Mouse (Mus musculus): Measurements from ENCODE around the gene Zfp866.

The Zfp866 gene

DNA sequence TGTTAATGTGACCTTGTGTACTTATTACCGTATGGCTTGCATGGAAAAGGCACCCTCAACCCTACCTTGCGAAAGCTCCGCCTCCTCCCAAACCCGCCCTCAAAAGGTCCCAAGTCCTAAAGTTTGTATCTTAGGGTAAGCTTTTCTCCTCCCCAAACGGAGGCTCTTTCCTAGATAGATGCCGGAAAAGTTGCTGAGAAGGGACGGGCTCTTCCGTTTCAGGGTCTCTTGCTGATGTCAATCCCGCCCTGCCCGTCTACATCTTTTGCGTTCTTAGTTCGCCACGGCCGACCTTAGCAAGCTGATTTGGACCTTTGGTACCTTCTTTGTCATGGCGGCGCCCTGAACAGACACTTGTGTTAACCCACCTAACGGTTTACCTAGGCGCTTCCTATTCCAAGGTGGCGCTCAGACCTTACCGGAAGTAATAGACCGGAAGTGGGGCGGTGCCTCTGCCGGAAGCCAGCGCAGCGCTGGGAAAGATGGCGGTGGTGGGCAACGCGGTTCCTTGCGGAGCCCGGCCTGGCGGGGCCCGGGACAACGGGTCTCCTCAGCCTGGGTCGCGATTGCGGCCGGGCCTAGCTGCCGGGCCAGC lies at the start of gene Zfp866, which contains the start of gene Atp13a1:
Gene Zfp866, minus strand, starts transcription at position 406 of the 595 bp plus-strand sequence.
Gene Atp13a1, plus strand, starts transcription at position 391 of the 595 bp plus-strand sequence.
- peak; percentile 92 for DNase-seq (ENCODE audit: low spot score)

DNA sequence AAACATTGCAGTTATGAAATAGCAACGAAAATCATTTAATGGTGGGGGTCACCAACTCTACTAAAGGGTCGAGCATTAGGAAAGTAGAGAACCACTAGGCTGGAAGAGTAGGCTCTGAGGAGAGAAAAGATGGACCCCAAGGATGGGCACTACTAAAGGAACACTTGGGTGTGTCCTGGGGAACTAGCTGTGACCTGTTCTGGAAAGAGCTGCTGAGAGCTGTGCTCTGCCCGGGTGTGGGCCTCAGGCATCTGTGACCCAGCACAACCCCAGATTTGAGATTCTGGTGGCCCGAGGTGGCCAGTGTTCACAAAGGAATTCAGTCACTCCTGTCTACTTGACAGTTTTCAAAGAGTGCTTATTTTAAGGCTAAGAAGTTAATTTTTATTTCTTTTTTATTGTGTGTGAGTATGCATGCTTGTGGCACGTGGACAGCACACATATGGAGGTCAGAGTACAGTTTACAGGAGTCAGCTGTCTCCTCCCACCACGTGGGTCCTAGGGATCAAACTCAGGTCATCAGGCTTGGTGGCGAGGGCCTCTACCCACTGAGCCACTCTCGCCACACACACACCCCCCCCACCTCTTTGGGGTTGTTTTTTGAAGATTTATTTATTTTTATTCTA lies 46.2 kb upstream of the Zfp866 start:
- no peak for DNase-seq (ENCODE audit: low spot score)

DNA sequence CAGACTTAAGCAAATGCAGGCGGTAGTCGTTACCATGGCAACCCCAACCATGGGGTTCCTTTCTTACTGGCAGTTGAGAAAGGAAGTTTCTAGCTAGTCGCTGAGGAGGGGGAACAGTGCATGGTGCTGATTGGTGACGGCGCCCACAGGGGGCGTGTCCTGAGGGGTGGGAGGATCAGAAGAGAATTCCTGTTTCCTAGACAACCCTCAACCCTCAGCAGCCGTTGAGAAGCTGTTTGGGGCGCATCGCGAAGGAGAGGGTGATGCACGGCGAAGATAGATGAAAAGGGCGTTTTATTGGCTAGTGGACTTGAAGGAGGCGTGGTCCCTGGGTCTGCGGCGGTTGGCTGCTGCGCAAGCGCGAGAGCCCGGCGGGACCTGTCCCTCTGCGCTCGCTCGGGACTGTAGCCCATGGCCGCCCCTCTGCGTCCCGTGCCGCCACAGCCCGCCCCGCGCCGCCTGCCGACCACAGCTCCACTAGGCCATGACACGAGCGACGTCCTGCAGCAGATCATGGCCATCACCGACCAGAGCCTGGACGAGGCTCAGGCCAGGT lies 41.4 kb upstream of the Zfp866 start, which contains the start of gene Pbx4:
Gene Pbx4, plus strand, starts transcription at position 194 of the 556 bp plus-strand sequence.
- DNase-seq (ENCODE audit: low spot score): peak; percentile 96

DNA sequence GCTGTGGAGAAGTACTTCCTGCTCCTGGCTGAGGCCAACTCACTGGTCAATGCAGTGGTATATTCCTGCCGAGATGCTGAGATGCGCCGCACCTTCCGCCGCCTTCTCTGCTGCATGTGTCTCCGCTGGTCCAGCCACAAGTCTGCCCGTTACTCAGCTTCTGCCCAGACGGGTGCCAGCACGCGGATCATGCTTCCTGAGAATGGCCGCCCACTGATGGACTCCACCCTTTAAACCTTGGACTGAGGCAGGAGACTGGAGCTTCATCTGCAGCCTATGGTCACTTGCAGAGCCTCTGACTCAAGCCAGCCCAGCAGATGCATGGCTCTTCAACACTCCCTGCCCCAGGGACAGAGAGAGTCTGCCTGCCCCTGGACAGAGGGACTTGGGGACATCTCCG lies 35.4 kb upstream of the Zfp866 start:
- no peak for DNase-seq (ENCODE audit: low spot score)

DNA sequence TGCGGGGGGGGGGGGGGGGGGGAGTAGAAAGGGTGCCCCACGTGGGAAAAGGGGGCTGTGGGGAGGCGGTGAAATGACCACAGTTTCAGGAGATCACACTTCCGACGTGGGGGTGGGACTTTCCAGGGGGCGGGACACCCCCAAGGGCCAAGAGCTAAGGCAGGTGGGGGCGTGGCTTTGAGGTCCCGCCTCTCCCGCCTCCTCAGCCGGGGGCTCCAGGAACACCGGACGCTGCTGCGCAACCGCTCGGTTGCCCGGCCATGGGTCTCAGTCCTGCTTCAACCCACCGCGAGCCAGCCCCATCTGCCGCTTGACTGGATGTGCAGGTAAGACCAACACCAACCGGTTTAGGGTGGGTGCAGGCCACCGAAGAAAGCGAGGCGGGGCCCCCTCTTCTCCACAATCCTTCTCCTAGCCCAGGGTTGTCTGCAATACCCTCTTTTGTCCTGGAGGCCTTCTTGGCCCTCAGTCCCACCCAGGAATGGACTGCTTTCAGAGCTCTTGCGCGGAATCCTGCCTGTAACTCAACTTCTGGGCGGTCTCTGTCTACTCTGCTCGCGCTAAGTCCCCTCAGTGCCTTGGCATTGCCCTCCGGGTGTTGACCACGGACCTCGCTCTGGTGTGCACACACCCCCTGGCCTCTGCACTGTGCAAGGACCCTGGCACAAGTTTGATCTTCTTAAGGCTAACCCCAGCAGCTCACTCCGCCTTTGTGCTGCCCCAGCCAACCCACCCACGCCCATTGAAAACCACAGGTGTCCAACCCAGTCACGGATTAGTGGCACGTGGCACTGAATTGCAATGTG lies 31.6 kb upstream of the Zfp866 start, which contains the start of gene Lpar2:
Gene Lpar2, plus strand, starts transcription at position 44 of the 806 bp plus-strand sequence.
- DNase-seq (ENCODE audit: low spot score): peak; percentile 47

DNA sequence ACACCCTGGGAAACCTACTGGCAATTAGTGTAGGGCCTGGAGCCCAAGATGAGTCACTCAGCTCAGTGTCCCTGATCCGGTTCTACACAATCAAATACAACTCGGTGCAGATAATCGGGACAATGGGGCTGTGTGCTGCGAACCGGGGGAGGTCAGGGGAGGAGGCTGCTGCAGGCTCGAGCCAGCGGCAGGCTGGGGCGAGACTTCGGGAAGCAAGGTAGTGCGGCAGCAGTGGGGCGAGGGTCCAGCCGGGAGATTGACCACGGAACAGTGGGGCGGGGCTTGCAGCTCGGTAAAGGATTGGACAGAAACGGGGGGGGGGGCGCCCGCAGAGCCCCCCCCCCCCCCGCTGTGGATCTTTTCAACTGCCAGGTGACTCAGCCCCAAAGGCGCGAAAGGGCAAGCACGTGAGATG lies 31.0 kb upstream of the Zfp866 start:
- DNase-seq (ENCODE audit: low spot score): no peak

DNA sequence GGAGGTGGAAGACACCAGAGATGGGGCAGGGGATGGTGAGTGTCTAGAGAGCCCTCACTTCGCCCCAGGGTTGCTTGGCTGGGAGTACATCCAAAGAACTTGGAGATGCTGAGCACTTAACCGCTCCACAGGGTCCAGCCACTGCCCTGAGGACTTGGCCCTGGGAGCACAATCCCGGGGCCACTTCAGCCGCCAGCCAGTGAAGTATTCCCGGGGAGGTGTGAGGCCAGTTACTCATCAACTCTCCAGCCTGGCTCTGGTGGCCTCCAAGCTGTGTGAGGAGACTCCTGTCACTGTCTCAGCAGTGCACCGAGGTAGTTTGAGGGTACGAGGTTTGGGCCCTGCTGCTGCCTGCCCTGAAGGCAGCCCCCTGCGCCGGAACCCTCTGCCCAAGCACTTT lies 29.5 kb upstream of the Zfp866 start:
- DNase-seq (ENCODE audit: low spot score): no peak

DNA sequence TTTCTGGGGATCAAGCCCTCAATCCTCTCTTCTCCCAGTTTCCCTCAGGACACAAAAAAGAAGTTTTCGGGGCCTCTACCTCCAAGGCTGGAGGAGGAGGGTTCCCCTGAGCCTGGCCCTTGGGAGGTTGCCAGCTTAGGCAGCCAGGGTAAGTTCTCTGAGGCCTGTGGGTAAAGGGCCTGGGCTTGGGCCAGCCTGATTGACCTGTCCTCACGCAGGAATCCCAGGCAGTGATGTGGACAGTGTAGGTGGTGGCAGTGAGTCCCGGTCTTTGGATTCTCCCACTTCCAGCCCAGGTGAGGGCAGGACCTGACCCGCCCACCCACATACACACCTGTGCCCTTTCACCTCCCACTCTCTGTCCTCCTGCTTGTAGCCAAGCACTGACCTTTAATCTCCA lies 24.4 kb upstream of the Zfp866 start:
- DNase-seq (ENCODE audit: low spot score): no peak

DNA sequence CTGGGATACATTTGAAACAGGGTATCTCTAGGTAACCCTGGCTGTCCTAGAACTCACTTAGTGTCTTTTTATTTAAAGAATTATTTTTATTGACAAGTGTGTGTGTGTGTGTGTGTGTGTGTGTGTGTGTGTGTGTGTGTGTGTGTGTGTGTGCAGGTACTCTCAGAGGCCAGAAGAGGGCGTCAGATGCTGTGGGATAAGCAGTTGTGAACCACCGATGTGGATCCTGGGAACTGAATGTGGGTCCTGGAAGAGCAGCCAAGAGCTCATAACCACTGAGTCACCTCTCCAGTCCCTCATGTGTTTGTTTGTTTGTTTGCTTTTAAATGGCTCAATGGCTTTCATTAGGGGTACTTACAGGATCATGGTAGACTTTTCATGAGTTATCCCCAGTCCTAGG lies 23.9 kb upstream of the Zfp866 start:
- no peak for DNase-seq (ENCODE audit: low spot score)

DNA sequence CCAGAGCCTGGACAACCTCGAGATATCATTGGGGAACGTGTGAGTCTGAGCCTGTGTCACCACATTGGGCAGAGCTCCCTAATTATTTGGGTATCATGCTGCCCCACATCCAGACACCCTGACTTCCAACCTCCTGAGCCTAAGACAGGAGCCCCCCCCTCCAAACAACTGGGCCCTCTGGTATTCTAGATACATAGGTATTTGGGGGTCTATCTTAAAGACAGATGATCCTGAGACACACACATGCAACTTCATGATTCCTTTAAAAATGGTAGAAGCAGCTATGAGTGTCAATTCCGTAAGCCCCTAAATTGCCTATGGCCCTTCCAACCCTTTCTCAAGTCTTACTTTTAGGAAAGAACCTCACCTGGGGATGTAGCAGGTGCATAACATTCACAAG lies 18.8 kb upstream of the Zfp866 start:
- DNase-seq (ENCODE audit: low spot score): no peak

DNA sequence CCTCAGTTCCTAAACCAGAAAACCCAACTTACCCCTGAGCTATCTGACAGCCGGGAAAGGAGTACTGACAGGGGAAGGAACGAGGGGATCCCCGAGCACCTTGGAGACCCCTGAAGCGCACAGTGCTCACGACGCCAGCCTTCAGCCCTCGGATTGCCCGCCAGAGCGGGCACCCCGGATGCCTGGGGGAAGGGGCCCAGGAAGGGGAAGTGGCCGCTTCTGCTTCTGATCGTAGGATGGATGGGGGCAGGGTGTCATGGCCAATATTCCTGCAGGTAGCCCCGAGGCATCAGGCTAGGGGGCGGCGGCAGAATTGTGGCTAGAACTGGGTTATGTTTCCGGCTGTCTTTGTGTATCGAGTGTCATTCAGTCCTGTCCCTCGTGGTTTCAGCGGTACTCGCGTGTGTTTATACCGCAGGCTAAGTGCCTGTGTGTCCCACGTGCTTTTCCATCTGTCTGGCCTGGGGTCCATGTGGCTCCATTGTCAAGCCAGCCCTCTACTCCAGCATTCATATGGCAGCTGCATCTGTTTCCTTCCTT lies 18.0 kb upstream of the Zfp866 start:
- peak; percentile 64 for DNase-seq (ENCODE audit: low spot score)

DNA sequence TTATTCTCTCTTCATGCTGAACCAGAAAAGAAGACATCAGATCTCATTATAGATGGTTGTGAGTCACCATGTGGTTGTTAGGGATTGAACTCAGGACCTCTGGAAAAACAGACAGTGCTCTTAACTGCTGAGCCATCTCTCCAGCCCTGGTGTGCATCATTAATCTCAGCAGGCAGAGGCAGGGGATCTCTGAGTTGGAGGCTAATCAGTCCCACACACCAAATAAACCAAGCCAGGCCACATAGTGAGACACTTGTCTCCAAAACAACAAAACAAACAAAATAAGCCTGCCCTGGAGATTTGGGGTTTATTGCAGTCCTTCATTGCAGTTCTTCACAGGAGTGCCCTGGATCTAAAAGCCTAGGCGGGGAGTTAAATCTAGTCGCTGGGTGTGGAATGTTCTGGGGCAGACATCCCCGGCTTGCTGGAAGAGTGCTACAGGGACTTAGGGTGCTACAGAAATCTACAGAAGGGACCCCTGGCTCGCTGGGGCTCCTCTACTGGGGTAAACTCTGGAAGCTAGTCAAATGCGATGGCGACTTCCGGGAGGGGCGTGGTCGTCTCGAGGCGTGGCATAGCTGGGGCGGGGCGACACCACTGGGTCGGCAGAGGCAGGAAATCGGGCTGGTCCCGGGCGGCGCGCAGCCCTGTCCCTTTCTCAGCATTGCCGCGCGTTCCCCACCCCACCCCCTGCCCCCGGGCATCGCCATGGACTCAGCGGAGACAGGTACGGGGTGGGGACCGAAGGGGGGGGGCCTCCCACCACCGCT lies 17.3 kb upstream of the Zfp866 start, which contains the start of gene Gmip:
Gene Gmip, plus strand, starts transcription at position 586 of the 770 bp plus-strand sequence.
- peak; percentile 91 for DNase-seq (ENCODE audit: low spot score)

DNA sequence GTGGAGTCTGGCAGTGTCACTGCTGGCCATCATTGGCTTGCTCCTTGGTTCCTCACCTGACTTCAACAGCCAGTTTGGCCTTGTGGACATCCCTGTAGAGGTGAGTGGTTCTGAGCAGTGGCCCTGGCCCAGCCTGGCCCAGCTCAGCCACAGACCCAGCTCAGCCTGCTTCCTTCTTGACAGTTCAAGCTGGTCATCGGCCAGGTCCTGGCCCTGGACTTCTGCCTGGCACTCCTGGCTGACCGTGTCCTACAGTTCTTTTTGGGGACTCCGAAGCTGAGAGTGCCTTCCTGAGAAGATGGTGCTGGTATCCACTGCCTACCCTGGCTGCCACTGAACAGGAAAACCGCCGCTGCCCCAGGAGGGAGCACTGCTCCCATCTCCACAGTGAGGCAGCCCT lies 16.3 kb upstream of the Zfp866 start:
- no peak for DNase-seq (ENCODE audit: low spot score)

DNA sequence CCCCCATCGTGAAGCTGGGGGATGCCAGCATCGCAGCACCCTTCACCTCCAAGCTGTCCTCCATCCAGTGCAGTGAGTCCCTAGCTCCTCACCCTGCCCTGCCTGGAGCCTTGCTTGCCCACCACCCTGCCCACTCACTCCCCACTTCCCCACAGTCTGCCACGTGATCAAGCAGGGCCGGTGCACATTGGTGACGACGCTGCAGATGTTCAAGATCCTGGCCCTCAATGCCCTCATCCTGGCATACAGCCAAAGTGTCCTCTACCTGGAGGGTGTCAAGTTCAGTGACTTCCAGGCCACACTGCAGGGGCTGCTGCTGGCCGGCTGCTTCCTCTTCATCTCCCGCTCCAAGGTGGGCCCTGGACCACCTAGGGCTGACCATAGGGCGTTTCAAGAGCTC lies 14.5 kb upstream of the Zfp866 start:
- no peak for DNase-seq (ENCODE audit: low spot score)

DNA sequence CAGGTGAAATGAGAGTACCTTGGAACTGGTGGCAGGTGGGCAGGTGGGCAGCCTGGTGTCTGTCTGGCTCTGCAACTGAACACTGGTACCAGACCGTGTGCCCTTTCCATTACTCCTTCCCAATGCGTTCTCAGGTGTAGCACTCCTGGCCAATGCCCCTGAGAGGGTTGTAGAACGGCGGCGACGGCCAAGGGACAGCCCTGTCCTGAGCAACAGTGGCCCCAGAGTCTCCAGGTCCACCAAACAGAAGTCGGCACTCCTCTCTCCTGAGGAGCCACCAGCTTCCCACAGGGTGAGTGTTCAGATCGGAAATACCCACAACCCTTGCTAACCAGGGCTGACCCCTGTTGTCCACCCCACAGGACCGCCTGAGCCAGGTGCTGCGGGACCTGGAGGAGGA lies 14.1 kb upstream of the Zfp866 start:
- DNase-seq (ENCODE audit: low spot score): no peak

DNA sequence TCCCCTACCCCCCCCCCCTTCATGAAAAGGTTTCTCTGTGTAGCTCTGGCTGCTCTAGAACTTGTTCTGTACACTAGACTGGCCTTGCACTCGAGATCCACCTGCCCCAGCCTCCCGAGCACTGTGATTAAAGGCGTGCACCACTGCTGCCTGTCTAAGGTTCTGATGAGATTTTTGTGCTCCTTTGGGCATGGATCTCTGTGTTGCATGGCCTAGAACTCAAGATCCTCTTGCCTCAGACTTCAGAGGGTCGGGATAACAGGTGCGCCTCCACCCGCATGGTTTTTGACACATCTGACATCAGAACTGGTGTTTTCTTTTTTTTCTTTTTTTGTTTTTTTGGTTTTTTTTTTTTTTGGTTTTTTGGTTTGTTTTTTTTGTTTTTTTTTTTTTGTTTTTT lies 13.6 kb upstream of the Zfp866 start:
- DNase-seq (ENCODE audit: low spot score): no peak

DNA sequence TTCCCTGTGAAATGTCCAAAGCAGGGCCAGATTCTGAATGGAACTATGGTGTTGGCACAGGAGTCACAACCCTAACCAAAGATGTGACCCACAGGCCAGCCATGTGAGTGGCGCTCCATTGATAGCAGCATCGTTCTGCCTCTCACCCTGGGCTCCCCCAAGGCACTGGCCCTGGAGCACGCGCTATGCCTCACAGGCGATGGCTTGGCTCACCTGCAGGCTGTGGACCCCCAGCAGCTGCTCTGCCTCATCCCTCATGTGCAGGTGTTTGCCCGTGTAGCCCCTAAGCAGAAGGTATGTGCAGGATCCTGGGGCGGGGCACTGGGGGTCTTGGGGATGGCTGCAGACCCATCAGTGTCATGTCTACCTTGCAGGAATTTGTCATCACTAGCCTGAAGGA lies 12.4 kb upstream of the Zfp866 start:
- no peak for DNase-seq (ENCODE audit: low spot score)

DNA sequence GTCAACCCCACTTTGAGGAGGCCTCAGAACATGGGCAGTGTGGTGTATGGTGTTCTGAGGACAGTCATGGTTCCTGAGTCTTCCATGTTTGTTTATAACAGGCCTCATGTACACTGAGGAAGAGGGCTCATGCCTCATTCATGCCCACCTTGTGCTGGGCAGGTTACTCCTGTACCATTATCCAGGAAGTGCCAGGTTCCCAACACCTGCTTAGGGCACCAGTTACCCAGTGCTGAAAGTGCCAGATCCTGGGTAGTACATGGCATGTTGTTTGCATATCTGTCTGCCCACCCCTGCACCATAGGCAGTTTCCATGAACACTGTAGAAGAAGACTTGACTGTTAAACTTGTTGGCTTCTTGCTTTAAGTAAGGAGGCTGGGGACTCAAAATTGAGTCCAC lies 11.2 kb upstream of the Zfp866 start:
- DNase-seq (ENCODE audit: low spot score): no peak

DNA sequence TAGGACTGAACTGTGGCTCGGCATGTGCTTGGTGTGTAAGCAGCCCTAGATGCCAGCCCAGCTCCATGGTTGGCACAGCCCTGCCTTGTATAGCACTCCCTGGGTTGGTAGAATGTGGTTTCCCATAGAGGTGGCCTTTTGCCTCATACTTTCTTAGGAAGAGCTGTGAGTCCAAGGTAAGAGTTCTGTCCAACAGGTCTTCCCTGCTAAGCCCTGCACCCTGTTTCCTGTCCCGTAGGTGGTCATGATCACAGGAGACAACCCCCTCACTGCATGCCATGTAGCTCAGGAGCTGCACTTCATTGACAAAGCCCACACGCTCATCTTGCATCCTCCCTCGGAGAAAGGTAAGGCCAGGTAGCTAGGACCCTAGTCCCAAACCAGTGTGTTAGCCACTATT lies 10.8 kb upstream of the Zfp866 start:
- DNase-seq (ENCODE audit: low spot score): no peak

DNA sequence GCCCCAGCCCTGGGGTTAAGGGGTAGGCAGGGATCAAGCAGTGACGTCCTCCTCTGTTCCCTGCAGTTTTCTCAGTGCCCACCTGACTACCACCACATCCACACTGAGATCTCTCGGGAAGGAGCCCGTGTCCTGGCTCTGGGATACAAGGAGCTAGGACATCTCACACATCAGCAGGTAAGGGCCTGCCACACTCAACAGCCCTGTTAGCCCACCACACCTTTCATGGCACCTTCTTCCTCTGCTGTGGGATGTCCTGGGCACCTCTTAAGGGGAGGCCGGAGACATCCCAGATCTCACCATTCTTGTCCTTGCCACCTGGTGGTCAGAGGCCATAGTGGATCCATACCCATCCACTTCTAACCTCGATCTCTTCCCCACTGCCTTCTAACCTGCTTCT lies 9.0 kb upstream of the Zfp866 start:
- no peak for DNase-seq (ENCODE audit: low spot score)

DNA sequence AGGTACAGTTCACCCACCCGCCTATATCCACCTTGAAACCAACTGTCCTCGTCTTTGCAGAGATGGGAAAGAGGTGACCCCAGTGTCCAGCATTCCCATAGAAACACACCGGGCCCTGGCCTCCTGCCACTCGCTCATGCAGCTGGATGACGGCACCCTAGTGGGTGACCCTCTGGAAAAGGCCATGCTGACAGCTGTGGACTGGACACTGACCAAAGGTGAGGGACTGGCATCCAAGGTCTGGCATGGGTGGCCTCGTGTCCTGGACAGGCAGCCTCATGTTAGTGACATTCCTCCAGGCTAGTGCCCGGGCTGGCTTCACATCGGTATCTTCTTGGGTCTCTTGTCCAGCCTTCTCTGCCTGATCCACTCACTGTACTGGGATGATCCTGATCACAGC lies 8.3 kb upstream of the Zfp866 start:
- no peak for DNase-seq (ENCODE audit: low spot score)

DNA sequence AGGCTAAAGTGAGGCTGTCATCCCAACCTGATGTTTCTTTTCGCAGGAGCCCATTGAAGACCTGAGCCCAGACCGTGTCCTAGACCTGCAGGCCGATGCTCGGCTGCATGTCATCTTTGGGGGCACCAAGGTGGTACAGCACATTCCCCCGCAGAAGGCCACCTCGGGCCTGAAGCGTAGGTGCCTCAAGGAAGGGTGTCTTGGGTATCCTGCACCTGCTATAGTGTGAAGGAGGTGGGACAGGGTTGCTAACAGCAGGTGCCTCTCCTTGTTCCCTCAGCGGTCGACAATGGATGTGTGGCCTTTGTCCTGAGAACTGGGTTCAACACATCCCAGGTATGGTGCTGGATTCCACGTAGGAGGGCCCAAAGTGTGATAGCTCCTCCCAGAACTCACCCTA lies 6.7 kb upstream of the Zfp866 start:
- no peak for DNase-seq (ENCODE audit: low spot score)

All from T-cell, adult 2 months (primary cell).